Comparison of ENCODE assay signal across 18 mouse cellular contexts in genomic region chr12:33003339-33003965, GRCm38 (mm10). TPM values are rescaled to one million over a fixed set of nuclear protein-coding genes. Genes with fewer than 3 reads are reported as not detected.
DNase-seq lines count a peak whose midpoint lies in the region; ATAC-seq lines count a peak whose summit lies in the region.
"Had no signal": no experiment of that assay in that cellular context is flagged by ENCODE, and none has a peak within 500 bp of the region (broad histone marks: within the 10 kb centered on the region; RNA-seq: fewer than 3 reads in every experiment).

No protein-coding gene starts in this region.

- H3K4me2 ChIP-seq in forebrain, embryonic 16.5 days (ENCODE audit: low read length) = no peak overlapping the region
- no peak overlapping the region for H3K4me2 ChIP-seq in limb, embryonic 12.5 days
- H3K4me2 ChIP-seq in limb, embryonic 13.5 days (replicated peaks) = no peak overlapping the region
- H3K4me2 ChIP-seq: embryonic facial prominence, embryonic 13.5 days; liver, embryonic 13.5 days; lung, embryonic 15.5 days; stomach, embryonic 15.5 days had no signal

- H3K4me3 ChIP-seq in forebrain, embryonic 16.5 days (replicated peaks; ENCODE audit: low read length) = no peak overlapping the region
- no peak overlapping the region for H3K4me3 ChIP-seq in forebrain, embryonic 10.5 days
- no peak overlapping the region for H3K4me3 ChIP-seq in limb, embryonic 12.5 days (replicated peaks)
- H3K4me3 ChIP-seq in limb, embryonic 10.5 days = no peak overlapping the region
- H3K4me3 ChIP-seq in limb, embryonic 13.5 days = no peak overlapping the region
- H3K4me3 ChIP-seq: embryonic facial prominence, embryonic 13.5 days; liver, embryonic 13.5 days; lung, embryonic 15.5 days; stomach, embryonic 15.5 days had no signal

- no peaks in the 10 kb centered on the region for H3K4me1 ChIP-seq in forebrain, embryonic 16.5 days (replicated peaks; ENCODE audit: control insufficient read depth, insufficient read depth, low read length)
- peaks cover 14% of the 10 kb centered on the region for H3K4me1 ChIP-seq in forebrain, embryonic 10.5 days
- peaks cover 9% of the 10 kb centered on the region for H3K4me1 ChIP-seq in limb, embryonic 12.5 days (replicated peaks)
- H3K4me1 ChIP-seq in limb, embryonic 10.5 days = peaks cover 4% of the 10 kb centered on the region
- H3K4me1 ChIP-seq in limb, embryonic 13.5 days = peaks cover 5% of the 10 kb centered on the region

- 76% methylated on average over 8 of the region's 8 CpGs for WGBS in forebrain, embryonic 16.5 days
- 82% methylated on average over 8 of the region's 8 CpGs for WGBS in forebrain, embryonic 10.5 days
- WGBS in limb, embryonic 12.5 days = 77% methylated on average over 8 of the region's 8 CpGs
- 77% methylated on average over 8 of the region's 8 CpGs for WGBS in limb, embryonic 10.5 days
- 74% methylated on average over 8 of the region's 8 CpGs for WGBS in limb, embryonic 13.5 days

- no peaks in the 10 kb centered on the region for H3K36me3 ChIP-seq in forebrain, embryonic 16.5 days (ENCODE audit: control insufficient read depth, insufficient read depth)
- H3K36me3 ChIP-seq in forebrain, embryonic 10.5 days (replicated peaks) = no peaks in the 10 kb centered on the region
- no peaks in the 10 kb centered on the region for H3K36me3 ChIP-seq in limb, embryonic 12.5 days
- H3K36me3 ChIP-seq in limb, embryonic 10.5 days = no peaks in the 10 kb centered on the region
- H3K36me3 ChIP-seq in limb, embryonic 13.5 days = no peaks in the 10 kb centered on the region
- H3K36me3 ChIP-seq: embryonic facial prominence, embryonic 13.5 days; liver, embryonic 13.5 days; lung, embryonic 15.5 days; stomach, embryonic 15.5 days had no signal

- no peaks in the 10 kb centered on the region for H3K27me3 ChIP-seq in forebrain, embryonic 16.5 days (replicated peaks; ENCODE audit: control insufficient read depth, insufficient read depth, low read length)
- no peaks in the 10 kb centered on the region for H3K27me3 ChIP-seq in forebrain, embryonic 10.5 days (ENCODE audit: poor library complexity, severe bottlenecking)
- H3K27me3 ChIP-seq in limb, embryonic 12.5 days = no peaks in the 10 kb centered on the region
- no peaks in the 10 kb centered on the region for H3K27me3 ChIP-seq in limb, embryonic 10.5 days (ENCODE audit: low read depth, poor library complexity, severe bottlenecking)
- no peaks in the 10 kb centered on the region for H3K27me3 ChIP-seq in limb, embryonic 13.5 days
- H3K27me3 ChIP-seq: embryonic facial prominence, embryonic 13.5 days; liver, embryonic 13.5 days; lung, embryonic 15.5 days; stomach, embryonic 15.5 days had no signal

- ATAC-seq in forebrain, embryonic 16.5 days = peak; percentile 50
- ATAC-seq in limb, embryonic 12.5 days (ENCODE audit: insufficient number of reproducible peaks, insufficient read depth, low FRiP score, low TSS enrichment, low read depth) = peak; percentile 58; the same call in 1 of the 2 replicates
- peak; percentile 64 for ATAC-seq in limb, embryonic 13.5 days (ENCODE audit: low FRiP score, low read depth)
- ATAC-seq: activated CD4-positive, CD25-positive, alpha-beta regulatory T cell, adult 4 months had no signal

- H3K9me3 ChIP-seq in forebrain, embryonic 16.5 days (ENCODE audit: control insufficient read depth, low read length) = no peaks in the 10 kb centered on the region
- H3K9me3 ChIP-seq in forebrain, embryonic 10.5 days = no peaks in the 10 kb centered on the region
- H3K9me3 ChIP-seq in limb, embryonic 12.5 days = no peaks in the 10 kb centered on the region
- H3K9me3 ChIP-seq in limb, embryonic 10.5 days (replicated peaks) = no peaks in the 10 kb centered on the region
- no peaks in the 10 kb centered on the region for H3K9me3 ChIP-seq in limb, embryonic 13.5 days
- H3K9me3 ChIP-seq: embryonic facial prominence, embryonic 13.5 days; liver, embryonic 13.5 days; lung, embryonic 15.5 days; stomach, embryonic 15.5 days had no signal

- no peak for DNase-seq in forebrain, embryonic 10.5 days (ENCODE audit: extremely low spot score, low spot score)
- no peak for DNase-seq in limb, embryonic 10.5 days (ENCODE audit: low spot score)
- peak; percentile 30 for DNase-seq in retina, embryonic 14.5 days (ENCODE audit: low spot score)
- DNase-seq in kidney, postnatal 25 days = no peak
- no peak for DNase-seq in spleen, postnatal 14 days (ENCODE audit: low spot score in 2 of 2)
- DNase-seq: adrenal gland, postnatal 14 days; B cell, adult 2 months; cerebellum, adult 2 months; heart, adult 18-20 months; liver, embryonic 13.5 days; spleen, adult 18-20 months had no signal

- H3K27ac ChIP-seq in forebrain, embryonic 16.5 days (ENCODE audit: low read length) = no peak overlapping the region
- no peak overlapping the region for H3K27ac ChIP-seq in forebrain, embryonic 10.5 days
- H3K27ac ChIP-seq in limb, embryonic 12.5 days = no peak overlapping the region
- H3K27ac ChIP-seq in limb, embryonic 10.5 days = no peak overlapping the region
- H3K27ac ChIP-seq in limb, embryonic 13.5 days = no peak overlapping the region
- H3K27ac ChIP-seq: embryonic facial prominence, embryonic 13.5 days; liver, embryonic 13.5 days; lung, embryonic 15.5 days; stomach, embryonic 15.5 days had no signal

- H3K9ac ChIP-seq in forebrain, embryonic 16.5 days (replicated peaks; ENCODE audit: low read depth, low read length) = no peak overlapping the region
- no peak overlapping the region for H3K9ac ChIP-seq in limb, embryonic 12.5 days (replicated peaks)
- H3K9ac ChIP-seq in limb, embryonic 13.5 days = no peak overlapping the region
- H3K9ac ChIP-seq: embryonic facial prominence, embryonic 13.5 days; liver, embryonic 13.5 days; lung, embryonic 15.5 days; stomach, embryonic 15.5 days had no signal

RNA-seq across cellular contexts. Expression of gene Sypl, which starts 49.8 kb away (rescaled TPM):
- polyA plus RNA-seq in forebrain, embryonic 16.5 days (2015; fragmentation: Nextera tagmentation; extraction: Ambion mirVana) = 37.8 and 47.8 TPM in 2 replicates
- 48.6 and 52.0 TPM in 2 replicates for polyA plus RNA-seq in forebrain, embryonic 10.5 days (2016; fragmentation: Nextera tagmentation; extraction: Ambion mirVana)
- 65.6 and 66.6 TPM in 2 replicates for polyA plus RNA-seq in limb, embryonic 12.5 days (2016; fragmentation: Nextera tagmentation; extraction: Ambion mirVana)
- polyA plus RNA-seq in limb, embryonic 10.5 days (2016; fragmentation: Nextera tagmentation; extraction: Ambion mirVana) = 55.7 and 58.7 TPM in 2 replicates
- 79.6 and 81.2 TPM in 2 replicates for polyA plus RNA-seq in limb, embryonic 13.5 days (2015; fragmentation: Nextera tagmentation; extraction: Ambion mirVana)
